In the genomic region with DNA sequence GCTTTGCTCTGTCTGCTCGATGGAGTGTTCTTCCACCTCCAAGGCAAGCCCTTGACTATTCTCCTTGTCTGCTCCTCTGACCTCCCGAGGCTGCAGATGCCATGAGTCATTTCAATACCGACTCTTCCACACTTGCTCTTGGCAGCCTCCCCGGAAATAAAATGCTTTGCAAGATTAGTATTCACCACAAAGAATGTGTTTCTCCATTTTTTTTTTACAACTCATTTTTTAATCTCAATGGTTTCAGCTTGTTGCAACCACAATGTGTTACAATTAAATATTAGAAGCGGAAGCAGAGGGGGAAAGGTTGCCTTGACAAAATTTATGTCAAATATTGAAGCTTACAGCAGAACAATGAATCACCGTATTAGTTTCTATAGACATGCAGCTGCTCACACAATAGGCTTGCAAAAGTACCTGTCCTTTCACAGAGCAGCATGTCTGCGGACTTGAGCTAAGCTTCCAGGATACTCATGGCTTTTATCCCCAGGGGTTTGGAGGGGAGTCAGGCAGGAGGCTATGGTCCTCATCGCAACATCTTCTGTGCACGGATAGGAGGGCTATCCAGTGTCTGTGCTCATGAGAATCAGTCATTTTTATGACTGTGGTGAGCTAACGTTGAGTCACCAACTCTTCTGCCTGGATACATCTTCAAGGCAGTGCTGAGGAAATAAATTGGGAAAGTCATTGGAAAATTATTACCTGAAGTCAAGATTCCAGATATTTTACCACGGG, we compare ENCODE assay signal across 7 mouse cellular contexts.
DNase-seq lines count a peak whose midpoint lies in the region; TF ChIP-seq lines count a peak whose summit lies in the region.

No protein-coding gene starts in this region.

- H3K4me3 ChIP-seq in gastrocnemius, adult 2 months: no peak overlapping the region
- no peak overlapping the region for H3K4me3 ChIP-seq in myocyte

- no peak for TF ChIP-seq CTCF in gastrocnemius, adult 2 months (IDR thresholded peaks at IDR 0.05)

- intact Hi-C loops in gastrocnemius, adult 2 months (cut with DNase I): no loop called here
- intact Hi-C loops in left cerebral cortex, postnatal 14 days (cut with DNase I): no loop called here

- no peak overlapping the region for H3ac ChIP-seq in myocyte (ENCODE audit: control insufficient read depth, insufficient read length)

- TF ChIP-seq POLR2A in myocyte (IDR thresholded peaks at IDR 0.05; ENCODE audit: insufficient read length, low read depth): no peak

- no peaks in the 10 kb centered on the region for H3K27me3 ChIP-seq in myocyte (ENCODE audit: control insufficient read depth, insufficient read depth, insufficient read length)

- no peaks in the 10 kb centered on the region for H3K79me2 ChIP-seq in myocyte (ENCODE audit: control insufficient read depth, insufficient read depth)

- H3K36me3 ChIP-seq in myocyte (ENCODE audit: control insufficient read depth, insufficient read depth): no peaks in the 10 kb centered on the region

- peak; percentile 7 for DNase-seq in layer of hippocampus, adult 11-12 months (ENCODE audit: low spot score)
- DNase-seq in layer of hippocampus, adult 18-20 months (ENCODE audit: low spot score in 2 of 2): no peak
- DNase-seq in NIH3T3 (ENCODE audit: low read depth): peak; percentile 98
- peak; percentile 55 for DNase-seq in gastrocnemius, adult 2 months
- no peak for DNase-seq in thymus, postnatal 14 days
- no peak for DNase-seq in left cerebral cortex, postnatal 14 days (ENCODE audit: low spot score in 2 of 2)

- H3K27ac ChIP-seq in gastrocnemius, adult 2 months: peak overlapping the region; percentile 24; the same call in 1 of the 2 replicates

- peak overlapping the region; percentile 76 for H3K4me2 ChIP-seq in myocyte (ENCODE audit: low read depth)

TF ChIP-seq in myocyte, 11 proteins besides CTCF, POLR2A, EP300 and RAD21:
- TF ChIP-seq MAX (IDR thresholded peaks at IDR 0.05; ENCODE audit: low read depth) (no peak), CEBPB (IDR thresholded peaks at IDR 0.05; ENCODE audit: insufficient read depth, poor library complexity, severe bottlenecking) (0 out of 2 replicates have a peak, but pooled peaks have one; percentile 52), MYOG (IDR thresholded peaks at IDR 0.05; ENCODE audit: control insufficient read depth in 1 of 3, insufficient read depth in 1 of 3, insufficient read length in 2 of 3, low read depth in 2 of 3) (peak in 1 of 3 experiments; percentile 19), MYOD1 (IDR thresholded peaks at IDR 0.05; ENCODE audit: control insufficient read depth in 1 of 3, insufficient read length in 2 of 3, low read depth in 2 of 3) (peak in 1 of 3 experiments; percentile 50), REST (IDR thresholded peaks at IDR 0.05; ENCODE audit: insufficient read depth, insufficient read length) (no peak), POLR2AphosphoS2 (IDR thresholded peaks at IDR 0.05; ENCODE audit: insufficient read length, low read depth) (no peak), SRF (IDR thresholded peaks at IDR 0.05; ENCODE audit: control insufficient read depth, insufficient read length, low read depth) (no peak), TCF12 (IDR thresholded peaks at IDR 0.05; ENCODE audit: insufficient read depth, poor library complexity, severe bottlenecking) (peak; percentile 20), USF1 (IDR thresholded peaks at IDR 0.05; ENCODE audit: low read depth) (no peak), E2F4 (IDR thresholded peaks at IDR 0.05; ENCODE audit: insufficient read depth) (no peak), TCF3 (IDR thresholded peaks at IDR 0.05; ENCODE audit: insufficient read length, low read depth) (no peak)

Comparison
In these comparisons a context has a peak if more than half of its experiments do, and no peak if none do; other contexts are left out.
1. DNase-seq: peak in layer of hippocampus, adult 11-12 months (single experiment), NIH3T3 (single experiment) and gastrocnemius, adult 2 months (single experiment); none in layer of hippocampus, adult 18-20 months (0 of 2), thymus, postnatal 14 days (single experiment) and left cerebral cortex, postnatal 14 days (0 of 2).